Mouse (Mus musculus) hindbrain, embryonic 10.5 days (tissue): ENCODE measurements at regions not wholly inside any gene's neighbourhood (a gene's known extent, or its start where the extent isn't known, plus 50 kb on each side); places are given as distances from the start of the nearest gene placed in this dataset.

Experiments used
- DNase-seq: peaks from one replicate; pipeline ENCODE4 v3.0.0-alpha.2; 2017; ENCODE audit warnings: low spot score
- H3K27ac ChIP-seq: fragments of 300-500 bp; sonication (generic); 2 replicates; pipeline ENCODE4 v1.5.1; 2016; ENCODE audit warnings: mild to moderate bottlenecking, moderate library complexity
- H3K27me3 ChIP-seq: fragments of 300-500 bp; sonication (generic); 2 replicates; pipeline ENCODE4 v1.6.1; 2016; ENCODE audit warnings: mild to moderate bottlenecking; ENCODE audit not compliant: poor library complexity, insufficient read depth, severe bottlenecking
- H3K36me3 ChIP-seq: fragments of 300-500 bp; sonication (generic); 2 replicates; pipeline ENCODE4 v1.6.1; 2016; ENCODE audit warnings: mild to moderate bottlenecking, moderate library complexity
- H3K4me1 ChIP-seq: fragments of 300-500 bp; sonication (generic); replicated peaks from 2 replicates; pipeline ENCODE4 v1.6.1; 2016; ENCODE audit warnings: mild to moderate bottlenecking
- H3K4me3 ChIP-seq: fragments of 300-500 bp; sonication (generic); 2 replicates; pipeline ENCODE4 v1.5.1; 2016; ENCODE audit warnings: mild to moderate bottlenecking, moderate library complexity
- H3K9me3 ChIP-seq: fragments of 300-500 bp; sonication (generic); 2 replicates; pipeline ENCODE4 v1.6.1; 2016; ENCODE audit warnings: mild to moderate bottlenecking, moderate library complexity
- WGBS: fragments of 180-500 bp; shearing (Covaris S2); methylation state at CpG from one replicate; pipeline ENCODE4 v1.1.7; 2016; 5-methylcytosine and 5-hydroxymethylcytosine counted together

GRCm38 (mm10) chr8:8831306-8831705, 141.0 kb upstream of the Arglu1 start:
- WGBS, result 83% methylated on average over 6 of the region's 6 CpGs
- no peak for DNase-seq
- Histone ChIP-seq H3K9me3 (0 out of 2 replicates have a peak, but pooled peaks cover 4% of the 10 kb centered on the region), H3K27me3 (no peaks in the 10 kb centered on the region), H3K4me1 (peaks cover 8% of the 10 kb centered on the region), H3K27ac (no peak overlapping the region), H3K4me3 (no peak overlapping the region), H3K36me3 (no peaks in the 10 kb centered on the region)

GRCm38 (mm10) chr8:8829230-8829629, 138.9 kb upstream of the Arglu1 start:
- WGBS, result 64% methylated on average over 14 of the region's 14 CpGs
- Histone ChIP-seq H3K27me3 (no peaks in the 10 kb centered on the region), H3K36me3 (no peaks in the 10 kb centered on the region), H3K27ac (no peak overlapping the region), H3K4me1 (peaks cover 8% of the 10 kb centered on the region), H3K9me3 (no peaks in the 10 kb centered on the region), H3K4me3 (no peak overlapping the region)
- DNase-seq, result no peak

GRCm38 (mm10) chr8:8827555-8827954, 137.2 kb upstream of the Arglu1 start:
- Histone ChIP-seq H3K27ac (no peak overlapping the region), H3K36me3 (no peaks in the 10 kb centered on the region), H3K9me3 (no peaks in the 10 kb centered on the region), H3K27me3 (no peaks in the 10 kb centered on the region), H3K4me1 (peaks cover 8% of the 10 kb centered on the region), H3K4me3 (no peak overlapping the region)
- 92% methylated on average over 7 of the region's 7 CpGs for WGBS
- DNase-seq, result no peak

- 86% methylated on average over 9 of the region's 9 CpGs for WGBS
- DNase-seq, result no peak
These were observed 136.5 kb upstream of the Arglu1 start for GRCm38 (mm10) chr8:8826801-8827200.

GRCm38 (mm10) chr8:8824886-8825285, 134.6 kb upstream of the Arglu1 start:
- H3K27ac ChIP-seq, result no peak overlapping the region
- peaks cover 8% of the 10 kb centered on the region for H3K4me1 ChIP-seq
- 87% methylated on average over 5 of the region's 5 CpGs for WGBS
- DNase-seq, result no peak
- H3K9me3 ChIP-seq, result no peaks in the 10 kb centered on the region
- no peaks in the 10 kb centered on the region for H3K36me3 ChIP-seq
- H3K27me3 ChIP-seq, result no peaks in the 10 kb centered on the region
- no peak overlapping the region for H3K4me3 ChIP-seq

More at GRCm38 (mm10) chr8:8826801-8827200, 136.5 kb upstream of the Arglu1 start:
- no peaks in the 10 kb centered on the region for H3K36me3 ChIP-seq
- H3K27me3 ChIP-seq, result no peaks in the 10 kb centered on the region
- H3K4me1 ChIP-seq, result peaks cover 8% of the 10 kb centered on the region
- H3K9me3 ChIP-seq, result no peaks in the 10 kb centered on the region
- H3K27ac ChIP-seq, result no peak overlapping the region
- no peak overlapping the region for H3K4me3 ChIP-seq

GRCm38 (mm10) chr8:8821119-8821518, 130.8 kb upstream of the Arglu1 start:
- H3K27me3 ChIP-seq, result no peaks in the 10 kb centered on the region
- H3K36me3 ChIP-seq, result no peaks in the 10 kb centered on the region
- H3K4me3 ChIP-seq, result no peak overlapping the region
- H3K27ac ChIP-seq, result no peak overlapping the region
- H3K9me3 ChIP-seq, result no peaks in the 10 kb centered on the region
- no peaks in the 10 kb centered on the region for H3K4me1 ChIP-seq
- no peak for DNase-seq
- WGBS, result 89% methylated on average over 6 of the region's 6 CpGs

GRCm38 (mm10) chr8:8820614-8821013, 130.3 kb upstream of the Arglu1 start:
- Histone ChIP-seq H3K9me3 (no peaks in the 10 kb centered on the region), H3K4me1 (no peaks in the 10 kb centered on the region), H3K4me3 (no peak overlapping the region), H3K27ac (no peak overlapping the region), H3K27me3 (no peaks in the 10 kb centered on the region), H3K36me3 (no peaks in the 10 kb centered on the region)
- no peak for DNase-seq
- WGBS, result 90% methylated on average over 6 of the region's 6 CpGs

GRCm38 (mm10) chr8:8819233-8819931, 129.1 kb upstream of the Arglu1 start:
- DNase-seq, result no peak
- WGBS, result 82% methylated on average over 9 of the region's 9 CpGs
- no peak overlapping the region for H3K4me3 ChIP-seq

GRCm38 (mm10) chr8:8812807-8813167, 122.5 kb upstream of the Arglu1 start:
- no peak overlapping the region for H3K27ac ChIP-seq
- no peaks in the 10 kb centered on the region for H3K36me3 ChIP-seq
- peaks cover 16% of the 10 kb centered on the region; the same call in 1 of the 2 replicates for H3K4me1 ChIP-seq
- WGBS, result 87% methylated on average over 5 of the region's 5 CpGs
- H3K9me3 ChIP-seq, result no peaks in the 10 kb centered on the region
- no peaks in the 10 kb centered on the region for H3K27me3 ChIP-seq
- no peak for DNase-seq
- no peak overlapping the region for H3K4me3 ChIP-seq

More at GRCm38 (mm10) chr8:8819233-8819931, 129.1 kb upstream of the Arglu1 start:
- Histone ChIP-seq H3K9me3 (no peaks in the 10 kb centered on the region), H3K4me1 (no peaks in the 10 kb centered on the region), H3K27ac (no peak overlapping the region), H3K27me3 (no peaks in the 10 kb centered on the region), H3K36me3 (no peaks in the 10 kb centered on the region)

GRCm38 (mm10) chr8:8812051-8812806, 121.9 kb upstream of the Arglu1 start:
- no peak for DNase-seq
- no peaks in the 10 kb centered on the region for H3K36me3 ChIP-seq
- H3K4me3 ChIP-seq, result no peak overlapping the region
- no peaks in the 10 kb centered on the region for H3K27me3 ChIP-seq
- H3K27ac ChIP-seq, result 0 out of 2 replicates have a peak overlapping the region, but pooled peaks have one; percentile 30
- H3K4me1 ChIP-seq, result peaks cover 16% of the 10 kb centered on the region; the same call in 1 of the 2 replicates
- H3K9me3 ChIP-seq, result no peaks in the 10 kb centered on the region
- WGBS, result 79% methylated on average over 21 of the region's 21 CpGs

- H3K27ac ChIP-seq, result no peak overlapping the region
- peaks cover 16% of the 10 kb centered on the region; the same call in 1 of the 2 replicates for H3K4me1 ChIP-seq
- DNase-seq, result no peak
- 70% methylated on average over 4 of the region's 4 CpGs for WGBS
- H3K36me3 ChIP-seq, result no peaks in the 10 kb centered on the region
- no peak overlapping the region for H3K4me3 ChIP-seq
- no peaks in the 10 kb centered on the region for H3K27me3 ChIP-seq
- no peaks in the 10 kb centered on the region for H3K9me3 ChIP-seq
These were observed 120.6 kb upstream of the Arglu1 start for GRCm38 (mm10) chr8:8810928-8811327.

- no peaks in the 10 kb centered on the region for H3K36me3 ChIP-seq
- WGBS, result 61% methylated on average over 9 of the region's 9 CpGs
These were observed 119.6 kb upstream of the Arglu1 start for GRCm38 (mm10) chr8:8809835-8810439.

GRCm38 (mm10) chr8:8809349-8809748, 119.0 kb upstream of the Arglu1 start:
- no peaks in the 10 kb centered on the region for H3K36me3 ChIP-seq
- H3K4me1 ChIP-seq, result peaks cover 16% of the 10 kb centered on the region; the same call in 1 of the 2 replicates
- H3K27ac ChIP-seq, result 0 out of 2 replicates have a peak overlapping the region, but pooled peaks have one; percentile 12
- no peak for DNase-seq
- WGBS, result 91% methylated on average over 8 of the region's 8 CpGs
- H3K4me3 ChIP-seq, result no peak overlapping the region
- no peaks in the 10 kb centered on the region for H3K9me3 ChIP-seq
- H3K27me3 ChIP-seq, result no peaks in the 10 kb centered on the region

More at GRCm38 (mm10) chr8:8809835-8810439, 119.6 kb upstream of the Arglu1 start:
- no peak for DNase-seq
- peaks cover 16% of the 10 kb centered on the region; the same call in 1 of the 2 replicates for H3K4me1 ChIP-seq
- H3K27me3 ChIP-seq, result no peaks in the 10 kb centered on the region
- no peaks in the 10 kb centered on the region for H3K9me3 ChIP-seq
- H3K4me3 ChIP-seq, result no peak overlapping the region
- H3K27ac ChIP-seq, result 0 out of 2 replicates have a peak overlapping the region, but pooled peaks have one; percentile 12
